Mouse (Mus musculus) liver, adult 2 months (tissue): ENCODE results near the gene D17H6S53E. TPM values are rescaled to one million over a fixed set of nuclear protein-coding genes. Genes with fewer than 3 reads are reported as not detected.

ENCODE experiments used
- DNase-seq: peaks from one replicate; pipeline ENCODE4 v3.0.0-alpha.2; 2011; ENCODE audit warnings: low read depth, low spot score; ENCODE audit errors: extremely low read depth
- H3K27ac ChIP-seq: fragments of 200-500 bp; replicated peaks from 2 replicates; pipeline ENCODE4 v1.5.1; 2012; ENCODE audit warnings: low read depth, mild to moderate bottlenecking, control low read depth, inconsistent platforms, low read length; ENCODE audit not compliant: insufficient read depth
- H3K27me3 ChIP-seq: fragments of 200-500 bp; 2 replicates; pipeline ENCODE4 v1.6.1; 2012; ENCODE audit warnings: mild to moderate bottlenecking, moderate library complexity, low read length, inconsistent platforms; ENCODE audit not compliant: control insufficient read depth, insufficient read depth
- H3K36me3 ChIP-seq: fragments of 200-500 bp; 2 replicates; pipeline ENCODE4 v1.6.1; 2012; ENCODE audit warnings: low read length, inconsistent platforms; ENCODE audit not compliant: control insufficient read depth, insufficient read depth
- H3K4me1 ChIP-seq: fragments of 200-500 bp; 2 replicates; pipeline ENCODE4 v1.6.1; 2011; ENCODE audit warnings: low read length; ENCODE audit not compliant: control insufficient read depth, insufficient read depth
- H3K4me3 ChIP-seq: fragments of 200-500 bp; 2 replicates; pipeline ENCODE4 v1.5.1; 2011; ENCODE audit warnings: low read depth, mild to moderate bottlenecking, control low read depth, low read length, moderate library complexity; ENCODE audit not compliant: insufficient read depth
- H3K79me2 ChIP-seq: fragments of 200-500 bp; 2 replicates; pipeline ENCODE4 v1.6.1; 2012; ENCODE audit warnings: inconsistent platforms, mild to moderate bottlenecking, low read length, moderate library complexity; ENCODE audit not compliant: control insufficient read depth, insufficient read depth
- H3K9ac ChIP-seq: fragments of 200-500 bp; 2 replicates; pipeline ENCODE4 v1.6.1; 2012; ENCODE audit warnings: low read depth, mild to moderate bottlenecking, control low read depth, inconsistent platforms, low read length
- CTCF ChIP-seq: fragments of 200-500 bp; IDR thresholded peaks from 2 replicates; pipeline ENCODE4 v1.5.1; 2011; ENCODE audit warnings: low read depth, low read length, control low read depth
- POLR2A ChIP-seq: fragments of 200-500 bp; IDR thresholded peaks from 2 replicates; pipeline ENCODE4 v1.6.1; 2011; ENCODE audit warnings: low read length, control low read depth; ENCODE audit not compliant: insufficient read depth; ENCODE audit errors: extremely low read depth
- WGBS: fragments of 180-500 bp; shearing (Covaris S2); methylation state at CpG from one replicate; pipeline ENCODE4 v1.1.7; 2018; 5-methylcytosine and 5-hydroxymethylcytosine counted together
- polyA plus RNA-seq: library from polyadenylated mRNA; depleted of rRNA; stranded (reverse); fragments of >200 nt; gene quantifications from 2 replicates; pipeline ENCODE4 v1.2.3, GENCODE M21; 2012; rRNA removed
- total RNA-seq: library from RNA; depleted of rRNA; stranded (reverse); fragments of >200 nt; gene quantifications from 2 replicates; pipeline ENCODE4 v1.2.3, GENCODE M21; 2014; rRNA removed

The D17H6S53E gene
- 9.8 and 11.4 TPM in 2 replicates for total RNA-seq
- 12.4 and 18.3 TPM in 2 replicates for polyA plus RNA-seq

DNA sequence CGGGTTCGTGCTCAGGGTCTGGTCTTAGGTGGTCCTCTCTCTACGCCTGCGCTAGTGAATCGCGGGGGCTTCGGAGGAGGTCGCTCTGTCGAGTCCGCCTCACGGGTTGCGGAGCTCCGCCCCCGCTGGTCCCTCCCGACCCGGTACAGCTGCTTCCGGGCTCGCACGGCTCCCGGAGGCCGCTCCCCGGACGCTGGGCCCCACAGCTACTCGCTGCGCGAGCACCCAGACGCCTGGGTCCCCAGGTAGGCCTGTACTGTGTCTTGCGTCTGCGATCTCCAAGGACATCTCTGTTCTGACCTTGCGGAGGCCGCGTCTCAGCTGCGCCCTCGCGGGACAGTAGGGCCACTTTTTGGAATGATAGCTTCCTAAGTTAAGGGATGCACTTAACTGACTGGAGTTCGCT lies at the start of gene D17H6S53E:
Gene D17H6S53E (plus strand): TSS at position 168 of the 406 bp plus-strand sequence.
- under 1% methylated on average over 36 of the region's 36 CpGs for WGBS
- H3K4me3 ChIP-seq = peak within 1 kb of the TSS; percentile 95
- H3K36me3 ChIP-seq = peaks cover 11% of the 10 kb centered on the region; the same call in 1 of the 2 replicates
- peak within 1 kb of the TSS; percentile 94 for H3K27ac ChIP-seq
- H3K27me3 ChIP-seq = no peaks in the 10 kb centered on the region
- peaks cover 21% of the 10 kb centered on the region for H3K4me1 ChIP-seq
- peak within 1 kb of the TSS; percentile 92 for H3K9ac ChIP-seq
- peak; percentile 56 for DNase-seq
- TF ChIP-seq CTCF = no peak
- peak; percentile 69; the same call in 1 of the 2 replicates for TF ChIP-seq POLR2A
- H3K79me2 ChIP-seq = peaks cover 18% of the 10 kb centered on the region; the same call in 1 of the 2 replicates

DNA sequence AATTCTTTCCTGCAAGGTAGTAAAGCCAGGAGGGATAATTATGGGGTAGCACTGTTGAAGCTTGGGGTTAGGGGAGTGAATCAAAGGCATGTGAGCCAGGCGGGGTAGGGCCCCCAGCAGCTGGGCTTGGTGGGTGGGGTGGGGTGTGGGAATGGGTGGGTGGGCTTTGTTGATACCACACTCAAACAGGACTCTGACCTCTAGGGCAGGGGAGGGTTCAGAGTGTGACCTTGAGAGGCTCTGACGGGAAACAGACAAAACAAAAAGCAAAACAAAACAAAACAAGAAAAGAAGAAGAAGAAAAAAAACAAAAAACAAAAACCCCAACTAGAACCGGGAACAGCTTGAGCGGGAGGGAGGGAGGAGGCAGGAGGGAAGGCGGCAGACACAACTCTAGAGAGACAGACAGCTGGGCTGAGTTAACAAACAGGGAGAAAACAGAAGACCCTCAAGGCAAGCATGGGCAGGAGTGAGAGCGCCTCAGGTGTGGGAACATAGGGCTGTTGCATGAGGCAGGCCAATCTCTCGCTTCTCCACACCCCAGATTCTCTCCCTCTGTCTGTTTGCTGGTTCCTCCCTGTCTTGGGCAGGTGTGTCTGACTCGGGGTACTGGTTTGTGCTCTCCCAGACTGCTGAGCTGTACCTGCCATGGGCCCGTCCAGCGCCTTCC lies 49.5 kb upstream of the D17H6S53E start, which contains the start of gene Ly6g6e:
Gene Ly6g6e (plus strand): TSS at position 396 of the 670 bp plus-strand sequence.
- no peak for DNase-seq
- Histone ChIP-seq H3K27ac (peak within 1 kb of the TSS; percentile 29; the same call in 1 of the 2 replicates), H3K79me2 (no peaks in the 10 kb centered on the region), H3K9ac (peak within 1 kb of the TSS; percentile 46), H3K27me3 (no peaks in the 10 kb centered on the region), H3K36me3 (no peaks in the 10 kb centered on the region), H3K4me1 (0 out of 2 replicates have a peak, but pooled peaks cover 2% of the 10 kb centered on the region), H3K4me3 (peak within 1 kb of the TSS; percentile 59)
- TF ChIP-seq POLR2A = no peak
- TF ChIP-seq CTCF = no peak
- 57% methylated on average over 10 of the region's 10 CpGs for WGBS

DNA sequence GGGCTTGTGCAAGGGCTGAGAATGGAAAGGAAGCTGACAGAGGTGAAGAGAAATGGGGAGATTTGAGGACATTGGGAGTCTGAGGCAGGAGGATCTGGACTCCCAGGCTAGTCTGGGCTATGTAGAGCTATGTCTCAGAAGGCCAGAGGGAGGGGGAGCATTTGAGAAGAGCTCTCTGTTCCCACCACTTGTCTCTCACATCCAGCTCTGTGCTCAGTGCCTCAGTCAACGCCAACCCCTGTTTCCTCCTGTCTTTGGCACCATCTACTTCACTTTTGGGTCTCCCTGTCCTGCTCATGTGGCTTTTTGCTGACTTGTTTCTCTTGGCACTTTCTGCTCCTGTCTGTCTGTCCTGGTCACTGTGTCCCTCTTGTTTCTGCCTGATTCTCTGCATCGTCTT lies 48.9 kb upstream of the D17H6S53E start:
- H3K9ac ChIP-seq = peak overlapping the region; percentile 46
- no peaks in the 10 kb centered on the region for H3K36me3 ChIP-seq
- no peak for DNase-seq
- peak overlapping the region; percentile 4; the same call in 1 of the 2 replicates for H3K27ac ChIP-seq
- WGBS = 53% methylated on average over 2 of the region's 2 CpGs
- 0 out of 2 replicates have a peak, but pooled peaks cover 2% of the 10 kb centered on the region for H3K4me1 ChIP-seq
- H3K27me3 ChIP-seq = no peaks in the 10 kb centered on the region
- H3K4me3 ChIP-seq = no peak overlapping the region; the same call in 1 of the 2 replicates
- H3K79me2 ChIP-seq = no peaks in the 10 kb centered on the region
- TF ChIP-seq POLR2A = no peak
- no peak for TF ChIP-seq CTCF

GRCm38 (mm10) chr17:35077786-35078233 lies 48.4 kb upstream of the D17H6S53E start, which contains the start of gene Ly6g6d:
Ly6g6d (minus strand) TSS chr17:35078065.
- H3K27me3 ChIP-seq = no peaks in the 10 kb centered on the region
- H3K27ac ChIP-seq = peak within 1 kb of the TSS; percentile 29; the same call in 1 of the 2 replicates
- WGBS = 22% methylated on average over 14 of the region's 14 CpGs
- TF ChIP-seq POLR2A (no peak), CTCF (peak; percentile 68)
- DNase-seq = no peak
- no peaks in the 10 kb centered on the region for H3K79me2 ChIP-seq
- no peaks in the 10 kb centered on the region for H3K36me3 ChIP-seq
- H3K9ac ChIP-seq = peak within 1 kb of the TSS; percentile 46
- peak within 1 kb of the TSS; percentile 59 for H3K4me3 ChIP-seq
- H3K4me1 ChIP-seq = 0 out of 2 replicates have a peak, but pooled peaks cover 2% of the 10 kb centered on the region

- H3K4me1 ChIP-seq = 0 out of 2 replicates have a peak, but pooled peaks cover 2% of the 10 kb centered on the region
- no peaks in the 10 kb centered on the region for H3K27me3 ChIP-seq
- TF ChIP-seq CTCF (peak; percentile 17; the same call in 1 of the 2 replicates), POLR2A (no peak)
- no peak overlapping the region for H3K4me3 ChIP-seq
- no peak overlapping the region for H3K27ac ChIP-seq
- no peaks in the 10 kb centered on the region for H3K79me2 ChIP-seq
- no peak for DNase-seq
- WGBS = 45% methylated on average over 9 of the region's 9 CpGs
- H3K9ac ChIP-seq = no peak overlapping the region
- H3K36me3 ChIP-seq = no peaks in the 10 kb centered on the region
Measured at GRCm38 (mm10) chr17:35079778-35080177, 46.4 kb upstream of the D17H6S53E start.

DNA sequence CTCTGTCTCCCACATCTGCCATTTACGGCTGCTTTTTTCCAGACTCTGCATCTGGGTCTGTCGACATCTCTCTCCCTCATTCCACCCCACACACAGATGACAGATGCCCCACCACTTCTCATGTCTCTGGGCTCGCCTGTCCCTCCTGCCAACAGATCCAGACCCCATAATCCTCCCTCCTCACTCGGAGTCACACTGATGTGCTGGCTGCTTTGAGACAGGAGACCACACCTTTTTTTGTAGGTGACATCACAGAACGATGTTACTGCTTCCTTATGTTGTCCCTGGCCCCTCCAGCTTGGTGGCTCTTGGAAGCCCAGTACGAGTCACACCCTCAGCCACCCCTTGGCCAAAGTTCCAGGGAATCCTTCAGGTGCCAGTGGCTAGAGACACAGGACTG lies 45.9 kb upstream of the D17H6S53E start:
- Histone ChIP-seq H3K79me2 (no peaks in the 10 kb centered on the region), H3K27me3 (no peaks in the 10 kb centered on the region), H3K27ac (no peak overlapping the region), H3K4me1 (0 out of 2 replicates have a peak, but pooled peaks cover 2% of the 10 kb centered on the region), H3K9ac (no peak overlapping the region), H3K4me3 (no peak overlapping the region), H3K36me3 (no peaks in the 10 kb centered on the region)
- DNase-seq = no peak
- TF ChIP-seq CTCF (no peak), POLR2A (no peak)
- 63% methylated on average over 6 of the region's 6 CpGs for WGBS
